ENCODE assay signal across 9 mouse cellular contexts in genomic region chr19:47988456-47988855, GRCm38 (mm10). TPM values are rescaled to one million over a fixed set of nuclear protein-coding genes. Genes with fewer than 3 reads are reported as not detected.
A peak's percentile ranks its signal among the peaks of the same experiment; 100 is the strongest.
DNase-seq lines count a peak whose midpoint lies in the region; ATAC-seq and TF ChIP-seq lines count a peak whose summit lies in the region.
"Had no signal": no experiment of that assay in that cellular context is flagged by ENCODE, and none has a peak within 500 bp of the region (broad histone marks: within the 10 kb centered on the region; RNA-seq: fewer than 3 reads in every experiment).

No protein-coding gene starts in this region.

- DNase-seq in kidney, adult 18-20 months = peak; percentile 26
- DNase-seq in Patski (ENCODE audit: low read depth, low spot score) = no peak
- DNase-seq in embryonic facial prominence, embryonic 10.5 days (ENCODE audit: low spot score) = peak; percentile 36
- DNase-seq in layer of hippocampus, adult 8-10 months (ENCODE audit: low spot score in 2 of 2) = peak; percentile 13 to 28
- DNase-seq in spleen, postnatal 10 days (ENCODE audit: low spot score in 2 of 2) = no peak

- POLR2A ChIA-PET in Patski (lab: Charles Lee) = no interaction called here

- H3K9ac ChIP-seq in kidney, embryonic 15.5 days = no peak overlapping the region
- H3K9ac ChIP-seq: lung, embryonic 15.5 days had no signal

- TF ChIP-seq CTCF in Patski (IDR thresholded peaks at IDR 0.05) = peak; percentile 59

- no peak overlapping the region for H3K4me3 ChIP-seq in kidney, embryonic 15.5 days (replicated peaks)
- no peak overlapping the region for H3K4me3 ChIP-seq in embryonic facial prominence, embryonic 10.5 days
- H3K4me3 ChIP-seq in myocyte = no peak overlapping the region
- H3K4me3 ChIP-seq: lung, embryonic 15.5 days had no signal

- 21% methylated on average over 16 of the region's 16 CpGs for WGBS in kidney, embryonic 15.5 days
- 33% methylated on average over 16 of the region's 16 CpGs for WGBS in embryonic facial prominence, embryonic 10.5 days

- no peaks in the 10 kb centered on the region for H3K79me2 ChIP-seq in myocyte (ENCODE audit: control insufficient read depth, insufficient read depth)

- no peak overlapping the region for H3ac ChIP-seq in myocyte (ENCODE audit: control insufficient read depth, insufficient read length)

- CTCF ChIA-PET in Patski (lab: Charles Lee) = interaction anchor here (1.3 to 3.1 kb wide), 2 partner anchors 13 to 14 kb away, joined by 3 to 8 read pairs; no protein-coding TSS in a partner anchor

- no peaks in the 10 kb centered on the region for H3K36me3 ChIP-seq in kidney, embryonic 15.5 days
- H3K36me3 ChIP-seq in embryonic facial prominence, embryonic 10.5 days (replicated peaks) = no peaks in the 10 kb centered on the region
- no peaks in the 10 kb centered on the region for H3K36me3 ChIP-seq in myocyte (ENCODE audit: control insufficient read depth, insufficient read depth)
- H3K36me3 ChIP-seq: lung, embryonic 15.5 days had no signal

- in situ Hi-C loops in Patski (cut with MboI; ENCODE audit: low pct_unique_long_range_greater_than_20kb) = no loop called here

- H3K4me1 ChIP-seq in kidney, embryonic 15.5 days = 0 out of 2 replicates have a peak, but pooled peaks cover 6% of the 10 kb centered on the region
- no peaks in the 10 kb centered on the region for H3K4me1 ChIP-seq in embryonic facial prominence, embryonic 10.5 days
- H3K4me1 ChIP-seq: lung, embryonic 15.5 days had no signal

- 0 out of 2 replicates have a peak, but pooled peaks cover 6% of the 10 kb centered on the region for H3K27me3 ChIP-seq in kidney, embryonic 15.5 days
- H3K27me3 ChIP-seq in Patski (peaks cover 7% of the 10 kb centered on the region), myocyte (ENCODE audit: control insufficient read depth, insufficient read depth, insufficient read length) (no peaks in the 10 kb centered on the region)
- no peaks in the 10 kb centered on the region for H3K27me3 ChIP-seq in embryonic facial prominence, embryonic 10.5 days (replicated peaks; ENCODE audit: low read depth, poor library complexity, severe bottlenecking)

- ATAC-seq in kidney, embryonic 15.5 days (replicated peaks; ENCODE audit: low FRiP score) = no peak
- peak; percentile 55 for ATAC-seq in Patski
- ATAC-seq in megakaryocyte, adult 5-6 weeks (ENCODE audit: poor library complexity, severe bottlenecking) = no peak

- no peak overlapping the region for H3K4me2 ChIP-seq in kidney, embryonic 15.5 days
- H3K4me2 ChIP-seq in myocyte (ENCODE audit: low read depth) = peak overlapping the region; percentile 32
- H3K4me2 ChIP-seq: lung, embryonic 15.5 days had no signal

- no peak for TF ChIP-seq POLR2A in myocyte (IDR thresholded peaks at IDR 0.05; ENCODE audit: insufficient read length, low read depth)

- no peaks in the 10 kb centered on the region for H3K9me3 ChIP-seq in kidney, embryonic 15.5 days (replicated peaks)
- no peaks in the 10 kb centered on the region for H3K9me3 ChIP-seq in embryonic facial prominence, embryonic 10.5 days
- H3K9me3 ChIP-seq: lung, embryonic 15.5 days had no signal

- no peak overlapping the region for H3K27ac ChIP-seq in kidney, embryonic 15.5 days
- no peak overlapping the region for H3K27ac ChIP-seq in embryonic facial prominence, embryonic 10.5 days (replicated peaks)
- H3K27ac ChIP-seq: lung, embryonic 15.5 days had no signal

TF ChIP-seq in myocyte, 11 proteins besides CTCF, POLR2A, EP300 and RAD21:
- TF ChIP-seq TCF12 (IDR thresholded peaks at IDR 0.05; ENCODE audit: insufficient read depth, poor library complexity, severe bottlenecking) = no peak
- no peak for TF ChIP-seq MAX (IDR thresholded peaks at IDR 0.05; ENCODE audit: low read depth)
- no peak for TF ChIP-seq USF1 (IDR thresholded peaks at IDR 0.05; ENCODE audit: low read depth)
- no peak for TF ChIP-seq SRF (IDR thresholded peaks at IDR 0.05; ENCODE audit: control insufficient read depth, insufficient read length, low read depth)
- TF ChIP-seq MYOG (IDR thresholded peaks at IDR 0.05; ENCODE audit: control insufficient read depth in 1 of 3, insufficient read depth in 1 of 3, insufficient read length in 2 of 3, low read depth in 2 of 3) = no peak
- TF ChIP-seq POLR2AphosphoS2 (IDR thresholded peaks at IDR 0.05; ENCODE audit: insufficient read length, low read depth) = no peak
- no peak for TF ChIP-seq MYOD1 (IDR thresholded peaks at IDR 0.05; ENCODE audit: control insufficient read depth in 1 of 3, insufficient read length in 2 of 3, low read depth in 2 of 3)
- TF ChIP-seq CEBPB (IDR thresholded peaks at IDR 0.05; ENCODE audit: insufficient read depth, poor library complexity, severe bottlenecking) = no peak
- no peak for TF ChIP-seq TCF3 (IDR thresholded peaks at IDR 0.05; ENCODE audit: insufficient read length, low read depth)
- TF ChIP-seq E2F4 (IDR thresholded peaks at IDR 0.05; ENCODE audit: insufficient read depth) = no peak
- no peak for TF ChIP-seq REST (IDR thresholded peaks at IDR 0.05; ENCODE audit: insufficient read depth, insufficient read length)

RNA-seq across cellular contexts. Expression of gene Cfap58, which starts 51.0 kb away (rescaled TPM):
- polyA plus RNA-seq in kidney, embryonic 15.5 days (2015; fragmentation: Nextera tagmentation; extraction: Ambion mirVana) = 0.09 TPM in 1 of 2 replicates, not detected in the other
- polyA plus RNA-seq in Patski (2021) = not detected
- not detected in 2 replicates for polyA plus RNA-seq in embryonic facial prominence, embryonic 10.5 days (2016; fragmentation: Nextera tagmentation; extraction: Ambion mirVana)
- total RNA-seq in layer of hippocampus, adult 8-10 months (2022) = under 1 TPM; 0.22 to 0.61 (median 0.51) TPM
- polyA plus RNA-seq in myocyte (2012; fragmentation: generic; extraction: Trizol) = not detected
- not detected in 2 replicates for total RNA-seq in megakaryocyte, adult 5-6 weeks (2015)
- not detected in 2 replicates for total RNA-seq in megakaryocyte, adult 5-6 weeks (2017)

Comparison
In these comparisons a context has a peak if more than half of its experiments do, and no peak if none do; other contexts are left out.
1. DNase-seq: peak in kidney, adult 18-20 months (single experiment), embryonic facial prominence, embryonic 10.5 days (single experiment) and layer of hippocampus, adult 8-10 months (2 of 2); none in Patski (single experiment) and spleen, postnatal 10 days (0 of 2).